Mouse (Mus musculus): Measurements from ENCODE around the gene Tbc1d8. TPM values are rescaled to one million over a fixed set of nuclear protein-coding genes. Genes with fewer than 3 reads are reported as not detected.
A peak's percentile ranks its signal among the peaks of the same experiment; 100 is the strongest.

Tbc1d8 gene
- 11.5 and 13.1 TPM in 2 replicates for polyA plus RNA-seq (2014; fragmentation: Nextera tagmentation; extraction: Ambion mirVana)

DNA sequence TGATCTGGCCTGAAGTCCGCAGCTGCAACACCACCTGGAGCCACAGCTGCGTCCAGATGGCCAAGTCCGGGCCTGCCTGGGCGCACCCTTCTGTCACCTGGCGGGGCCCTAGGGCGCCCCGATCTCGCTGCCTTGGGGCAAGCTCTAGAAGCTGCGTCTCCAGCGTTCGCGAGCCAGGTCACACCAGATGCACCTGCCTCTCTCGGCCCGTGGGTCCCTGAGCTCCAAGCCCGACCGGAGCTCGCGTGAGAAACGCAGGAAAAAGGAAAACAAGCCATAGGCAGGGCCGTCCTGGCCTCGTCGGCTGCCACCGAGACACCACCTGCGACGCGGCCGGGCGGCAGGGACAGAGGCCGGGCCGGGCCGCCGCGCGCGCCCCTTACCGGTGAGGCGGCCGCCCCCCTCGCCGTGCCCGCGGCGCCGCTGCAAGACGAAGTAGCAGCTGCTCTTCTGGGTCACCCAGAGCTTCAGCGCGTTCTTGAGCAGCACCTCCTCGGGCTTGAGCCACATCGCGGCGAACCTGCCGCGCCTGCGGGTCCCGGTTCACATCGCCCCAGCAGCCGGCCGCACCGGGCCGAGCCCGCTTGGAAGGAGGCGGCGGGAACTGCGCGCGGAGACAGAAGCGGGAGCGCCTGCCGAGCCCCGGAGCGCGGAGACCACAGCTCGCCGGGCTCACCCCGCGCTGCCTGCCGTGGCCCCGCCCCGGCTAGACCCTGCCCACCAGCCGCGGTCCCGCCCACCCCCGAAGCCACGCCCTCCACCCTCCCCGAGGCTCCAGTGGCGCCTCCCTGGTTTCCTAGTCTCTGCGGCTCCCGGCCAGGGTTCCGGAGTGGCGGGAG, at the start of gene Tbc1d8:
Tbc1d8 (minus strand) TSS at position 699 of the 839 bp plus-strand sequence.
- Histone ChIP-seq H3K4me2 (ENCODE audit: low read depth, low read length) (peak within 1 kb of the TSS; percentile 97), H3K9ac (ENCODE audit: low read depth, low read length) (peak within 1 kb of the TSS; percentile 71), H3K4me1 (ENCODE audit: control insufficient read depth, insufficient read depth, low read length) (peaks cover 16% of the 10 kb centered on the region), H3K4me3 (ENCODE audit: low read depth, low read length) (peak within 1 kb of the TSS; percentile 73), H3K36me3 (ENCODE audit: control insufficient read depth, insufficient read depth, low read length) (no peaks in the 10 kb centered on the region), H3K9me3 (ENCODE audit: control insufficient read depth, low read length) (no peaks in the 10 kb centered on the region), H3K27me3 (replicated peaks; ENCODE audit: control insufficient read depth, insufficient read depth, low read length) (peaks cover 9% of the 10 kb centered on the region; the same call in 1 of the 2 replicates), H3K27ac (replicated peaks; ENCODE audit: low read depth, low read length) (peak within 1 kb of the TSS; percentile 85)
- peak; percentile 97 for ATAC-seq (ENCODE audit: low read depth)
- peak; percentile 97 for DNase-seq (ENCODE audit: low spot score)
- under 1% methylated on average over 36 of the region's 90 CpGs for WGBS

DNA sequence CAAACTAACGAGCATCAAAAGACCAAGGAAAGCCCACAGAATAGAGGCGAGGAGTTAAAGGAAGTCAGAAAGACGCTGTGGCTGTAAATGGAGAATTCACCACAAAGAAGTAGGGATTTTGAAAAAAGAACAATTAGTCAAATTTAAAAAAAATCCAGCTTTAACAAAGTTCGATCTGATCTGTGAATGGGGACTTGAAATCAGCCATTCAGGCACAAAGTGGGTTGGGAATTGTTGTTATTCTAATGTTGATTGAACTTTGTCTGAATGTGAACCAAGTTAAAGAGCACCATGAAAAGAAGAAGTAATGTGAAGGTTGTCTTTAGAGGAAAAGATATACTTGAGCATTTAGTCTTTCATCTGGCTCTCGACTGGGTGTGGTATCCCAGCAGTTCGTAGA, 49.8 kb upstream of the Tbc1d8 start:
- H3K27me3 ChIP-seq (replicated peaks; ENCODE audit: control insufficient read depth, insufficient read depth, low read length), result no peaks in the 10 kb centered on the region
- H3K27ac ChIP-seq (replicated peaks; ENCODE audit: low read depth, low read length), result no peak overlapping the region
- WGBS, result 74% methylated on average over 6 of the region's 6 CpGs
- no peak overlapping the region for H3K9ac ChIP-seq (ENCODE audit: low read depth, low read length)
- no peak overlapping the region for H3K4me3 ChIP-seq (ENCODE audit: low read depth, low read length)
- H3K4me1 ChIP-seq (ENCODE audit: control insufficient read depth, insufficient read depth, low read length), result no peaks in the 10 kb centered on the region
- no peaks in the 10 kb centered on the region for H3K9me3 ChIP-seq (ENCODE audit: control insufficient read depth, low read length)
- no peaks in the 10 kb centered on the region for H3K36me3 ChIP-seq (ENCODE audit: control insufficient read depth, insufficient read depth, low read length)
- no peak overlapping the region for H3K4me2 ChIP-seq (ENCODE audit: low read depth, low read length)
- ATAC-seq (ENCODE audit: low read depth), result no peak
- DNase-seq (ENCODE audit: low spot score), result no peak

GRCm38 (mm10) chr1:39527432-39527831, 48.9 kb upstream of the Tbc1d8 start:
- no peak overlapping the region for H3K9ac ChIP-seq (ENCODE audit: low read depth, low read length)
- no peak overlapping the region for H3K4me2 ChIP-seq (ENCODE audit: low read depth, low read length)
- no peak overlapping the region for H3K4me3 ChIP-seq (ENCODE audit: low read depth, low read length)
- ATAC-seq (ENCODE audit: low read depth), result 0 out of 2 replicates have a peak, but pooled peaks have one; percentile 34
- H3K9me3 ChIP-seq (ENCODE audit: control insufficient read depth, low read length), result no peaks in the 10 kb centered on the region
- no peaks in the 10 kb centered on the region for H3K4me1 ChIP-seq (ENCODE audit: control insufficient read depth, insufficient read depth, low read length)
- peak; percentile 80 for DNase-seq (ENCODE audit: low spot score)
- H3K27me3 ChIP-seq (replicated peaks; ENCODE audit: control insufficient read depth, insufficient read depth, low read length), result no peaks in the 10 kb centered on the region
- WGBS, result 10% methylated on average over 7 of the region's 7 CpGs
- H3K36me3 ChIP-seq (ENCODE audit: control insufficient read depth, insufficient read depth, low read length), result no peaks in the 10 kb centered on the region
- no peak overlapping the region for H3K27ac ChIP-seq (replicated peaks; ENCODE audit: low read depth, low read length)

DNA sequence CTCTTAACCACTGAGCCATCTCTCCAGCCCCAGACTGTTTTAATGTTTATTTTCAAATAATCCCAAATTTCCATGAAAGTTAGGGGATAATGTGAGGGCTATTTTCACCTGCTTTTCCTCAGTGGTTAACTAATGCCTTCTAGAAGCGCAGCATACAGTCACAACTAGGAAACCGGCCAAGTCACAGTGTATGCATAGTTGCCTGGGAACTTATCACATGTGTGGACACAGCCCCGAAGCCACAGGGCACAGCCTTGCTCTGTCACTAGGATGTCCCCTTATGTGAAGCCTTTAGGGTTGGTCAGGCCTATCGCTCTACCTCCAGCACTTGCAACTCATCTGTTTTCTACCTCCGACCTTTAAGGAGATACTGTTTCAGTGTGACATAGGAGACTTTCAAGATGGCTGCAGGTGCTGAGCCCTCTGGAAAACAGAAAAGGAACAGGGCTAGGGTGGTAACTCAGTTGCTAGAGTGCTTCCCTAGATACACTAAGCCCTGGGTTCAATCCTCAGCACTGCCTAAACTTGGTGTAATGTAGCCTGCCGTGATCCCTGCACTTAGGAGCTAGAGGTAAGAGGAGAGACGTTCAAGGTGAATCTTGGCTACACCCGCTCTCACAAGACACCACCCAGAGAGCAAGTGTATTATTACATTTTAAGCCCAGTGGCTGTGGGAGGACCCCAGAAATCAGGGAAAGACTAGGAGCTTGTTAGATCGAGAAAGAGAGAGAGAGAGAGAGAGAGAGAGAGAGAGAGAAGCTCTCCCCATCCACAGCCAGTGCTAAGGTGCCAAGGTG, 48.0 kb upstream of the Tbc1d8 start:
- Histone ChIP-seq H3K9me3 (ENCODE audit: control insufficient read depth, low read length) (no peaks in the 10 kb centered on the region), H3K4me1 (ENCODE audit: control insufficient read depth, insufficient read depth, low read length) (no peaks in the 10 kb centered on the region), H3K27ac (replicated peaks; ENCODE audit: low read depth, low read length) (no peak overlapping the region), H3K9ac (ENCODE audit: low read depth, low read length) (no peak overlapping the region), H3K4me3 (ENCODE audit: low read depth, low read length) (no peak overlapping the region), H3K4me2 (ENCODE audit: low read depth, low read length) (no peak overlapping the region), H3K27me3 (replicated peaks; ENCODE audit: control insufficient read depth, insufficient read depth, low read length) (no peaks in the 10 kb centered on the region), H3K36me3 (ENCODE audit: control insufficient read depth, insufficient read depth, low read length) (no peaks in the 10 kb centered on the region)
- DNase-seq (ENCODE audit: low spot score), result no peak
- no peak for ATAC-seq (ENCODE audit: low read depth)
- WGBS, result 72% methylated on average over 9 of the region's 9 CpGs

DNA sequence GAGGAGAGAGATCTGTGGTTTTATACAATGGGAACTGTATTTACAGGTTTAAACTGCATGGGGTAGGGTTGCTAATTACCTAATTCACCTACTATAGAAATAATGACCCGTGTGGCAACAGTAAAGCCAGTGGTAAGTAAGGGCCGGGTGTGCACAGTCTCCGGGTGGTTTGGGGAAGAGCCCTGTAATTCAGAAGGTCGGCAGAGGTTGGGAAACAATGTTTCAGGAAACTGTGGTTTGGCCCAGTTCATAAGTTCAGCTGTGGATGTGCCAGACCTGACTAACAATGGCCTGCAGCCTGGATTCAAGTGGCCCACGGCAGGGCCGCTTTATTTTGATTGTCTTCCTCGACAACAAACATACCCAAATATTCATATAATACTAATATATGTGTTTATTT, 47.2 kb upstream of the Tbc1d8 start:
- Histone ChIP-seq H3K9ac (ENCODE audit: low read depth, low read length) (no peak overlapping the region), H3K36me3 (ENCODE audit: control insufficient read depth, insufficient read depth, low read length) (no peaks in the 10 kb centered on the region), H3K4me2 (ENCODE audit: low read depth, low read length) (no peak overlapping the region), H3K27me3 (replicated peaks; ENCODE audit: control insufficient read depth, insufficient read depth, low read length) (no peaks in the 10 kb centered on the region), H3K9me3 (ENCODE audit: control insufficient read depth, low read length) (no peaks in the 10 kb centered on the region), H3K4me3 (ENCODE audit: low read depth, low read length) (no peak overlapping the region), H3K4me1 (ENCODE audit: control insufficient read depth, insufficient read depth, low read length) (no peaks in the 10 kb centered on the region), H3K27ac (replicated peaks; ENCODE audit: low read depth, low read length) (no peak overlapping the region)
- DNase-seq (ENCODE audit: low spot score), result no peak
- WGBS, result 67% methylated on average over 7 of the region's 7 CpGs
- ATAC-seq (ENCODE audit: low read depth), result no peak

DNA sequence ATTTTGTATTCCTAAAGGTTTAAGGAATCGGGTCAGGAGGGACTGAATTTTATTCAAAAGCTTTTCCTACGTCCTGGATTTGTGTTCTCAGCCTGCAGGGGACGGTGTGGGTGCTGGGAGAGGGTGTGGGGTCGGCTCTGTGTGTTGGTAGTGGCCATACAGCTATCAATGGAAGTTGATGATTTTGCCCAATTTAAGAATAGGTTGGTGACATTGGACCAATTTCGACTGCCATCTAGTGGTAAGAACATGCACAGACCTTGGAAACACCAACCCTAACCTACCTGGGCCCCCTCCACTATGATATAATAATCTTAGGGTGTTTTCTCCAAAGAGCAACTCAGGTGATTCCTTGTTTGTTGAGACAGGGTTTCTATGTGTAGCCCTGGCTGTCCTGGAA, 44.0 kb upstream of the Tbc1d8 start:
- WGBS, result 24% methylated on average over 5 of the region's 5 CpGs
- Histone ChIP-seq H3K4me1 (ENCODE audit: control insufficient read depth, insufficient read depth, low read length) (no peaks in the 10 kb centered on the region), H3K4me3 (ENCODE audit: low read depth, low read length) (no peak overlapping the region), H3K4me2 (ENCODE audit: low read depth, low read length) (no peak overlapping the region), H3K27ac (replicated peaks; ENCODE audit: low read depth, low read length) (no peak overlapping the region), H3K36me3 (ENCODE audit: control insufficient read depth, insufficient read depth, low read length) (no peaks in the 10 kb centered on the region), H3K27me3 (replicated peaks; ENCODE audit: control insufficient read depth, insufficient read depth, low read length) (no peaks in the 10 kb centered on the region), H3K9ac (ENCODE audit: low read depth, low read length) (no peak overlapping the region), H3K9me3 (ENCODE audit: control insufficient read depth, low read length) (no peaks in the 10 kb centered on the region)
- DNase-seq (ENCODE audit: low spot score), result peak; percentile 54
- no peak for ATAC-seq (ENCODE audit: low read depth)

DNA sequence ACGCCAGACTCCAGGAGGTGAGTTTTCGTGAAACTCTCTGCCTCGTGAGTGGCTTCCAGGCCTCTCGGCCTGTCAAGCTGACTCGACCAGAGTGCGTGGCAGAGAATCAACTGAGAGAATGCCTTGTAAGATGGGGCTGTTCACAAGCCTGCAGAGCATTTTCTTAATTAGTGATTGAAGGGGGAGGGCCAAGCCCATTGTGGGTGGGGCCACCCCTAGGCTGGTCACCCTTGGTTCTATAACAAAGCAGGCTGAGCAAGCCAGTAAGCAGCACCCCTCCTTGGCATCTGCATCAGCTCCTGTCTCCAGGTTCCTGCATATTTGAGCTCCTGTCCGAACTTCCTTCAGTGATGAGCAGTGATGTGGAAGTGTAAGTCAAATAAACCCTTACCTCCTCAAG, 42.8 kb upstream of the Tbc1d8 start:
- WGBS, result 91% methylated on average over 7 of the region's 7 CpGs
- DNase-seq (ENCODE audit: low spot score) (no peak), ATAC-seq (ENCODE audit: low read depth) (no peak)
- Histone ChIP-seq H3K4me3 (ENCODE audit: low read depth, low read length) (no peak overlapping the region), H3K27me3 (replicated peaks; ENCODE audit: control insufficient read depth, insufficient read depth, low read length) (no peaks in the 10 kb centered on the region), H3K9ac (ENCODE audit: low read depth, low read length) (no peak overlapping the region), H3K27ac (replicated peaks; ENCODE audit: low read depth, low read length) (no peak overlapping the region), H3K4me2 (ENCODE audit: low read depth, low read length) (no peak overlapping the region), H3K4me1 (ENCODE audit: control insufficient read depth, insufficient read depth, low read length) (no peaks in the 10 kb centered on the region), H3K36me3 (ENCODE audit: control insufficient read depth, insufficient read depth, low read length) (no peaks in the 10 kb centered on the region), H3K9me3 (ENCODE audit: control insufficient read depth, low read length) (no peaks in the 10 kb centered on the region)

GRCm38 (mm10) chr1:39515303-39515991, 36.9 kb upstream of the Tbc1d8 start:
- H3K27me3 ChIP-seq (replicated peaks; ENCODE audit: control insufficient read depth, insufficient read depth, low read length), result no peaks in the 10 kb centered on the region
- H3K9ac ChIP-seq (ENCODE audit: low read depth, low read length), result no peak overlapping the region
- H3K9me3 ChIP-seq (ENCODE audit: control insufficient read depth, low read length), result no peaks in the 10 kb centered on the region
- H3K27ac ChIP-seq (replicated peaks; ENCODE audit: low read depth, low read length), result no peak overlapping the region
- H3K4me3 ChIP-seq (ENCODE audit: low read depth, low read length), result no peak overlapping the region
- WGBS, result 68% methylated on average over 10 of the region's 10 CpGs
- no peaks in the 10 kb centered on the region for H3K36me3 ChIP-seq (ENCODE audit: control insufficient read depth, insufficient read depth, low read length)
- no peaks in the 10 kb centered on the region for H3K4me1 ChIP-seq (ENCODE audit: control insufficient read depth, insufficient read depth, low read length)
- DNase-seq (ENCODE audit: low spot score) (no peak), ATAC-seq (ENCODE audit: low read depth) (no peak)
- H3K4me2 ChIP-seq (ENCODE audit: low read depth, low read length), result no peak overlapping the region

Measured in embryonic facial prominence, embryonic 14.5 days (tissue).